Mouse (Mus musculus): ENCODE results near the gene Gje1.

Gene Gje1

DNA sequence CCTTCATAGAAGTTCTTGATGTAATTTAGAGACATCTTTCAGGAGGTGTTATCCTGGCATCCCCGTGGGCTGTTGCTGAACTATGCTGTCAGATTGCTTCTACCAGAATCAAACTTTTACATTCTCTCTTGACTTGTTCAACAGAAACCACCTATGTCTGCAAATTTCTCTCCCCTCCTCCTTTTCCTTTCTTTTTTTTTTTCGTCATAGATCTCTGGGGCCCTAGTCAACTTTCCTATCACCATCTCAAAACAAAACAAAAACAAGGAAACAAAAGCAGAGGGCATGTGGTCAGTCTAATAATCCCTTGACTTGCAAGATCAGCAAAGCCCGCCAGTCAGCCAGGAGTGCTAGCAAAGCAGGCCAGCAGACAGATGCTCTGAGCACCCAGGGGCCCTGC lies at the start of gene Gje1:
Gje1 (minus strand) TSS at position 101 of the 400 bp plus-strand sequence.
- no peak for DNase-seq (ENCODE audit: low read depth, low spot score)

DNA sequence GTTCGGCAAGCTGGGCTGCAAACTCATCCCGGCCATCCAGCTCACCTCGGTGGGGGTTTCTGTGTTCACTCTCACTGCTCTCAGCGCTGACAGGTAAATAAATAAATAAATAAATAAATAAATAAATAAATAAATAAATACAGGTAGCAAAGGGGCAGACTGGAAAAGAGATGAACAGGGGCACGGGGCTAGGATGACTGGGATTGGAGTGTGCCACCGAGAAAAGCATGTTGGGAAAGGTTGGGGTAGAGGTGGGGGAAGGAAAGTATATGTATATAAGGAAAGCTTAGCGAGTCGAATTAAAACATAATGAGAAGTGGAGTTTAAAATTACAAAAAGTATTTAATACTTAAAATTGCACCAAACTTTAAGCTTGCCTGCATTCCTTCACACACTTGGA lies 42.6 kb upstream of the Gje1 start:
- DNase-seq (ENCODE audit: low read depth, low spot score): no peak

GRCm38 (mm10) chr10:14759665-14760558 lies 41.9 kb upstream of the Gje1 start:
- peak; percentile 51 for DNase-seq (ENCODE audit: low read depth, low spot score)

DNA sequence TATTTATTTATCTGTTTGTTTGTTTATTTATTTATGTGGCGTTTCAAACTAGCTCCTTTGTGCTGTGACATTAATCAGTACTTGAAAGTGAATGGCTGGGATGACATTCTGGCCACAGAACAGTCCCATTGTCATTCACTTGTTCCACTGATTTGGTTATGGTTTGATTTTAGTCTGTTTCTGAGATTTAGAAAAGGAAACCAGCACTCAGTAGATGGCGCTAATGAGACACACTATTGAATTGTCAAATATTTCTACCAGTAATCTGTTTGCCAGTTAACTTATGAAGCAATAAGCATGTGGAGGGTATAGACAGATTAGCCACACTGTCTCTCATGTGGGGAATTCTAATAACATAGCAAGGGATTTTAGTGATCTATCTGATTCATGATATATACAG lies 16.3 kb upstream of the Gje1 start:
- DNase-seq (ENCODE audit: low read depth, low spot score): peak; percentile 46

DNA sequence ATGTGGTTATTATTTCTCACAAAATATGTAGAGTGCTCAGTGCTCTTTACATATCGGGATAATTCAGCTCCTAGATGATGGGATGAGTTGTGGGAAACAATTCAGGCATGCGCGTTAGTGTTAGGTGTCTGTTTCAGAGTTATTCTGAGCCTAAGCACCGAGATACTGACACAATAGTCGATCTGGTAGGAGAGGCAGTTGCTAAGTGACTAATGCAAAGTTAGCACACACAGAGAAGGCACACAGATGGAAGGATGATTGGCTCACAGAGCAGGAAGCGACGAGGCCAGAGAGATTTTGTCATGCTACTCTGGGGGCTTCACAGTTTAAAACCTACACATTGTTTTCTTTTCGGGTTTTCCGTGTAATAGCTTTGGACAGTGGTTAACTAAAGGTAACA lies 7.7 kb upstream of the Gje1 start:
- DNase-seq (ENCODE audit: low read depth, low spot score): no peak

DNA sequence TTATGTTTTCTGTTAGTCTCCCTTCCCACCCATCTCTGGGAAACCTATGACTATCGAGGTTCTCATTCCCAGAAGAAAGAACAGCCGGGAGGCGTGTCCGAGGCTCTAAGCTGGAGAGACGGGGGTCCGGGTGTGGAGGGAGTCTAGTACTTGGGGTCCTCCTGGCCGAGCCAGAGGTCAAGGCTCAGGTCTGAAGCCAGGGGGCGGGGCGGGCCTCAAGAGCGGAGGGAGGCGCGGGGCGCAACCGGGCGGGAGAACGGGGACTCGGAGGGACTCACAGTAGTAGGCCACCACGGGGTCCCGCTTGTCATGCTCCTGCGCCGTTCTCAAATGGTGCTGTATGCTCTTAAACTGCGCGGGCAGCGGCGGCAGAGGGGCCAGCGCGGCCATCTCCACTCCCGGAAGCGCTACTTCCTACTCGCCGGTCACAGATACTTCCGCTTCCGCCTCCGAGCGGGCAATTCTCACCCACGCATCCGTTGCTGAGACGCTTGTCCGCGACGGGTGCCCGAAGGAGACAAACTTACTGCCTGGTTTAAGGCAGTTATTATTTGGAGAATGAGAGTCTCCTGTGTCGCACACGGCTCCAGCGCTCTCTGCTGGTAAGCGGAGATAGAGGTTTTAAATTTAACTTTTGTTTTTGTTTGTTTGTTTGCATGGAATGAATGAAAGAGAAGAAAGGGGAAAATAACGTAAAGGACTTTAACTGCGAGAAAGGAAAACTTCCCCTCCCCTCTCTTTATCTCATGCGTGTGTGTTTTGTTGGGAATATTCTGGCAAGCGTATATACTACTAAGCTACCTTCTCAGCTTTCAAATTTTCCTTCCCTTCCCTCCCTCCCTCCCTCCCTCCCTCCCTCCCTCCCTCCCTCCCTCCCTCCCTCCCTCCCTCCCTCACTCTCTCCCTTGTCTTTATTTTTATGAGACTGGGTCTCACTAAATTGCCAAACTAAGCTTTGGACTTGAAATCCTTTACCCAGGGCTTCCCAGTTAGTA lies 12.6 kb downstream of the Gje1 start, which contains the start of the genes Vta1 and Nmbr:
Vta1 (minus strand) TSS at position 489 of the 995 bp plus-strand sequence.
Nmbr (plus strand) TSS at position 520 of the 995 bp plus-strand sequence.
- DNase-seq (ENCODE audit: low read depth, low spot score): peak; percentile 96

DNA sequence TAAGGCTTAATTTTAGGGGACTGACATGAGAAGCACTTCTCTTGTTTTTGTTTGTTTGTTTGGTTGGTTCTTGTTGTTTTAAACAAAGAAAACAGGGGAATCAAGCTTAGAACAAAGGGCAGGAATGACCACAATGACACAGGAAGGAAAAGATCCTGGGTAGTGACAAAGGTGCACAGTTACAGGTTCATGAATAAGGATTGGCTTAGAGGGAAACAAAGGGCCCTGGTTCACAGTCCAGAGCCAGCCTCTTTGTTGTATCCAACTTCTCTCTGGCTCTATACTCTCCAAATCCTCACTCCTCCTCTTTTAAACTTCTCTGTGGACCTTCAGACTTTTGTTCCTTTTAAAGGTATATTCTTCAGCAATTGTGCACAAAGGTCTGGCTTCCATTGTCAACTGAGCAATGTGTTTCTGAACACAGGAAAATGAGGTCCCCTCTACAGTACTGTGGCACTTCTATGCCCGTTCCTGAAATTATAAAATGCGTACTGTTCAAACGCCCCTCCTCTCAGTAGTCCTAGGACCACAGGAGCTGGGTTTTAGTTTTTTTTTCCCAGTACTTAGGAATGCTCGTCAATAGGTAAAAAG lies 14.1 kb downstream of the Gje1 start:
- peak; percentile 61 for DNase-seq (ENCODE audit: low read depth, low spot score)

GRCm38 (mm10) chr10:14703239-14703638 lies 14.8 kb downstream of the Gje1 start:
- DNase-seq (ENCODE audit: low read depth, low spot score): no peak

GRCm38 (mm10) chr10:14690349-14690748 lies 27.7 kb downstream of the Gje1 start:
- DNase-seq (ENCODE audit: low read depth, low spot score): no peak

- DNase-seq (ENCODE audit: low read depth, low spot score): no peak
Observed at GRCm38 (mm10) chr10:14688785-14689442, 29.1 kb downstream of the Gje1 start.

GRCm38 (mm10) chr10:14685663-14686062 lies 32.4 kb downstream of the Gje1 start:
- DNase-seq (ENCODE audit: low read depth, low spot score): peak; percentile 53

GRCm38 (mm10) chr10:14666147-14666546 lies 51.9 kb downstream of the Gje1 start:
- no peak for DNase-seq (ENCODE audit: low read depth, low spot score)

All from ZHBTc4 (cell line).